Mouse (Mus musculus): Measurements from ENCODE around the gene Ppm1a. TPM values are rescaled to one million over a fixed set of nuclear protein-coding genes. Genes with fewer than 3 reads are reported as not detected.
A peak's percentile ranks its signal among the peaks of the same experiment; 100 is the strongest.

The Ppm1a gene
- total and polyA plus RNA-seq, 3 experiments: 111 to 119 TPM; not detected in 1

DNA sequence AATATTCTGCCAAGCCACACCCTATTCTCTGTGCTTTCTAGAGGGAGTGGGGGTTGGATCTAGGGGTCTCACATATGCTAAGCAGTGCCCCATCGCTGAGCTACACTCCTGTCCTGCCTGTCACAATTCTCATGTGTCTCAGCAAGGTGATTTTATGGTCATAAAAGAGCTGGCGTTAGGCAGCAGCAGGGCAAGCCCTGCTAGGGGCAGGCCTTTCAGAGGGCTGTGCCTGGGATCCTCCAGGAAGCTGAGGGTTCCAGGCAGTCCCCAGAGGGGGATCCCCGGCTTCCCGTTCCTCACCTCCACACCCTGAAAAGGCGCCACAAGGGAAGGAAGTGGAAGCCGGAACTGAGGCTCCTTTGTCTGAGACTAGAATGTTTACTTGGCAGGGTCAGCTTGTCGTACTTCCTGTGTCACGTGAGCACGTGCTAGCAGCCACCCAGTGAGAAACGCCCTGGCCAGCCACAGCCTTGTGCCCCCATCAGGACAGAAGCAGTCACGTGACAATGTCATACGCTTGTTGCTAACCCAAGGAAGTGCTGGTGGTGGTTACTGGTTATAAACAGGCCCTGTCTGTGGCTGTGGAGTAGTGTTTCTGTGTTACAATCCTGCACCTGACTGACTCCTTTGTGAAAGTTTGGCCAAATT is 86.8 kb downstream of the Ppm1a start:
- Histone ChIP-seq H3K27me3 (ENCODE audit: control insufficient read depth in 1 of 2, insufficient read depth in 2 of 2, low read length in 2 of 2) (no peaks in the 10 kb centered on the region), H3K4me1 (ENCODE audit: control insufficient read depth in 1 of 2, insufficient read depth in 2 of 2, low read length in 2 of 2) (0 out of 4 replicates have a peak, but pooled peaks cover 0 to 3% of the 10 kb centered on the region in 2 experiments), H3K9ac (ENCODE audit: control insufficient read depth, low read depth, low read length, poor library complexity, severe bottlenecking) (no peak overlapping the region), H3K36me3 (ENCODE audit: control insufficient read depth in 1 of 2, insufficient read depth in 2 of 2, low read length in 2 of 2) (no peaks in the 10 kb centered on the region; a peak in 1 of 4 replicates), H3K9me3 (replicated peaks; ENCODE audit: insufficient read depth, low read length) (no peaks in the 10 kb centered on the region), H3K4me3 (ENCODE audit: control insufficient read depth in 1 of 2, insufficient read depth in 1 of 2, low read depth in 2 of 2, low read length in 2 of 2) (no peak overlapping the region), H3K27ac (ENCODE audit: control insufficient read depth, low read depth, low read length) (no peak overlapping the region), H3K79me2 (ENCODE audit: control insufficient read depth, insufficient read depth, low read length, poor library complexity) (no peaks in the 10 kb centered on the region)
- DNase-seq (ENCODE audit: low read depth, low spot score): peak; percentile 49
- TF ChIP-seq MXI1 (IDR thresholded peaks at IDR 0.05; ENCODE audit: low read depth, low read length): no peak
- TF ChIP-seq CHD1 (IDR thresholded peaks at IDR 0.05; ENCODE audit: low read depth, low read length): no peak
- no peak for TF ChIP-seq ZMIZ1 (IDR thresholded peaks at IDR 0.05; ENCODE audit: low read depth, low read length)
- 0 out of 4 replicates have a peak, but pooled peaks of 1 of the 2 experiments have one; percentile 33 for TF ChIP-seq USF2 (IDR thresholded peaks at IDR 0.05; ENCODE audit: borderline replicate concordance in 1 of 2, insufficient read depth in 1 of 2, low read depth in 1 of 2, low read length in 2 of 2)
- TF ChIP-seq USF1 (IDR thresholded peaks at IDR 0.05; ENCODE audit: low read depth, low read length): peak; percentile 85
- TF ChIP-seq MAX (IDR thresholded peaks at IDR 0.05; ENCODE audit: low read length): peak; percentile 79
- peak; percentile 69; the same call in 1 of the 2 replicates for TF ChIP-seq BHLHE40 (IDR thresholded peaks at IDR 0.05; ENCODE audit: borderline replicate concordance, low read depth, low read length)

DNA sequence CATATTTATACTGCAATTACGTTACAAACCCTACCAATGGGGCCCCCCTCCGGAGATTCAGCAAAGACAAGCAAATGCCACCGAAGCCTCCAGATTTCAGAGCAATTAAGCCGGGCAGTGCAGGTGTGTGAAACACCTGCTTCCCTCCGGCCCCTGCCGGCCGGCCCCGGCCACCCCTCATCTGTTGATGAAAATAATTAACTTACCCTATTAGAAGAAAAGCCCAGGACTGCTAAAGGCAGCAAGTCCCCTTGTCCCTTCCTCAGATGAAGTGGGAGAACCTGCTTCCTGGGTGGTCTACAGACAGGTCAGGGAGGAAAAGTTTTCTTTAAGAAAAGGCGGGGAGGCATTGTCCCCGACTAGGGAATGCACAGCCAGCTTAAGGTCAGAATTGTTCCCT is 88.7 kb downstream of the Ppm1a start:
- no peak for TF ChIP-seq UBTF (IDR thresholded peaks at IDR 0.05; ENCODE audit: borderline replicate concordance, insufficient read depth, low read depth, low read length)
- H3K4me1 ChIP-seq (ENCODE audit: control insufficient read depth in 1 of 2, insufficient read depth in 2 of 2, low read length in 2 of 2): 0 out of 4 replicates have a peak, but pooled peaks cover 0 to 3% of the 10 kb centered on the region in 2 experiments
- no peaks in the 10 kb centered on the region; a peak in 1 of 4 replicates for H3K36me3 ChIP-seq (ENCODE audit: control insufficient read depth in 1 of 2, insufficient read depth in 2 of 2, low read length in 2 of 2)
- no peak overlapping the region for H3K27ac ChIP-seq (ENCODE audit: control insufficient read depth, low read depth, low read length)
- DNase-seq (ENCODE audit: low read depth, low spot score): no peak
- H3K4me3 ChIP-seq (ENCODE audit: control insufficient read depth in 1 of 2, insufficient read depth in 1 of 2, low read depth in 2 of 2, low read length in 2 of 2): no peak overlapping the region
- H3K9ac ChIP-seq (ENCODE audit: control insufficient read depth, low read depth, low read length, poor library complexity, severe bottlenecking): no peak overlapping the region
- no peaks in the 10 kb centered on the region; a peak in 2 of 4 replicates for H3K27me3 ChIP-seq (ENCODE audit: control insufficient read depth in 1 of 2, insufficient read depth in 2 of 2, low read length in 2 of 2)
- H3K79me2 ChIP-seq (ENCODE audit: control insufficient read depth, insufficient read depth, low read length, poor library complexity): no peaks in the 10 kb centered on the region
- no peaks in the 10 kb centered on the region for H3K9me3 ChIP-seq (replicated peaks; ENCODE audit: insufficient read depth, low read length)

DNA sequence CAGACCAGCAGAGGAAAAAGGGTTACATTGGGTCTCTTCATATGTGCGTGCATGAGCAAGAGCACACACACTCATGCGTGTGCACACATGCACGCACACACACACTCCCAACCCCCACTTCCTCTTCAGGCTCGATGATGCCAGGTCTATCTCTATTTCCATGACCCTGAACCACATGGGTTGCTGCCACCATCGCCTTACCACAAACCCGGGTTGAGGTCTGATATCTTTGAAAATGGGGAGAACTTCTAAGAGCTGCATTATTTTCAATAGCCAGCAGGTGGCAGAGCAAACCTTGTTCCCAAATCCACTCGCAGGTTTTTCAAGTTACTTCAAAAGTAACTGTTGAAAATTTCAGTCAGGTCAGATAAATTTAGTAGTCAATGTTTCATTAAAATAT is 90.5 kb downstream of the Ppm1a start:
- Histone ChIP-seq H3K4me3 (ENCODE audit: control insufficient read depth in 1 of 2, insufficient read depth in 1 of 2, low read depth in 2 of 2, low read length in 2 of 2) (no peak overlapping the region), H3K9ac (ENCODE audit: control insufficient read depth, low read depth, low read length, poor library complexity, severe bottlenecking) (no peak overlapping the region), H3K9me3 (replicated peaks; ENCODE audit: insufficient read depth, low read length) (no peaks in the 10 kb centered on the region)
- TF ChIP-seq NELFE (IDR thresholded peaks at IDR 0.05; ENCODE audit: low read depth, low read length): no peak
- TF ChIP-seq RAD21 (IDR thresholded peaks at IDR 0.05; ENCODE audit: low read depth, low read length): peak; percentile 80
- TF ChIP-seq UBTF (IDR thresholded peaks at IDR 0.05; ENCODE audit: borderline replicate concordance, insufficient read depth, low read depth, low read length): no peak
- peak in 1 of 2 experiments; percentile 15; a peak in 1 of 4 replicates for TF ChIP-seq EP300 (IDR thresholded peaks at IDR 0.05; ENCODE audit: low read depth in 1 of 2, low read length in 2 of 2)
- TF ChIP-seq POLR2A (IDR thresholded peaks at IDR 0.05; ENCODE audit: control insufficient read depth in 1 of 2, insufficient read depth in 1 of 2, low read depth in 1 of 2, low read length in 2 of 2, poor library complexity in 1 of 2): no peak
- TF ChIP-seq POLR2AphosphoS5 (IDR thresholded peaks at IDR 0.05; ENCODE audit: borderline replicate concordance, low read depth, low read length): no peak
- no peak for TF ChIP-seq USF2 (IDR thresholded peaks at IDR 0.05; ENCODE audit: borderline replicate concordance in 1 of 2, insufficient read depth in 1 of 2, low read depth in 1 of 2, low read length in 2 of 2)
- no peak for TF ChIP-seq ZNF384 (IDR thresholded peaks at IDR 0.05; ENCODE audit: low read depth, low read length)
- TF ChIP-seq MYB (IDR thresholded peaks at IDR 0.05; ENCODE audit: low read depth, low read length): no peak
- no peak for TF ChIP-seq JUND (IDR thresholded peaks at IDR 0.05; ENCODE audit: low read depth, low read length)
- no peak for TF ChIP-seq MAX (IDR thresholded peaks at IDR 0.05; ENCODE audit: low read length)
- TF ChIP-seq ZMIZ1 (IDR thresholded peaks at IDR 0.05; ENCODE audit: low read depth, low read length): no peak
- TF ChIP-seq MYC (IDR thresholded peaks at IDR 0.05; ENCODE audit: low read depth, low read length): peak; percentile 68; the same call in 1 of the 2 replicates
- TF ChIP-seq CHD2 (IDR thresholded peaks at IDR 0.05; ENCODE audit: low read length): no peak
- TF ChIP-seq USF1 (IDR thresholded peaks at IDR 0.05; ENCODE audit: low read depth, low read length): no peak
- TF ChIP-seq ZKSCAN1 (IDR thresholded peaks at IDR 0.05; ENCODE audit: low read depth, low read length): no peak
- TF ChIP-seq GATA1 (IDR thresholded peaks at IDR 0.05; ENCODE audit: low read depth, low read length): peak; percentile 38; the same call in 1 of the 2 replicates
- TF ChIP-seq MAFK (IDR thresholded peaks at IDR 0.05; ENCODE audit: borderline replicate concordance, low read depth, low read length): no peak
- TF ChIP-seq TBP (IDR thresholded peaks at IDR 0.05; ENCODE audit: low read depth, low read length): no peak
- peak; percentile 52 for TF ChIP-seq ZC3H11A (IDR thresholded peaks at IDR 0.05; ENCODE audit: low read depth, low read length)

More for the DNA sequence above, 90.5 kb downstream of the Ppm1a start:
- H3K27ac ChIP-seq (ENCODE audit: control insufficient read depth, low read depth, low read length): no peak overlapping the region
- H3K4me1 ChIP-seq (ENCODE audit: control insufficient read depth in 1 of 2, insufficient read depth in 2 of 2, low read length in 2 of 2): 0 out of 4 replicates have a peak, but pooled peaks cover 0 to 3% of the 10 kb centered on the region in 2 experiments
- peak; percentile 87 for DNase-seq (ENCODE audit: low read depth, low spot score)
- H3K36me3 ChIP-seq (ENCODE audit: control insufficient read depth in 1 of 2, insufficient read depth in 2 of 2, low read length in 2 of 2): no peaks in the 10 kb centered on the region; a peak in 1 of 4 replicates
- no peaks in the 10 kb centered on the region; a peak in 2 of 4 replicates for H3K27me3 ChIP-seq (ENCODE audit: control insufficient read depth in 1 of 2, insufficient read depth in 2 of 2, low read length in 2 of 2)
- no peaks in the 10 kb centered on the region for H3K79me2 ChIP-seq (ENCODE audit: control insufficient read depth, insufficient read depth, low read length, poor library complexity)
